In the genomic region with DNA sequence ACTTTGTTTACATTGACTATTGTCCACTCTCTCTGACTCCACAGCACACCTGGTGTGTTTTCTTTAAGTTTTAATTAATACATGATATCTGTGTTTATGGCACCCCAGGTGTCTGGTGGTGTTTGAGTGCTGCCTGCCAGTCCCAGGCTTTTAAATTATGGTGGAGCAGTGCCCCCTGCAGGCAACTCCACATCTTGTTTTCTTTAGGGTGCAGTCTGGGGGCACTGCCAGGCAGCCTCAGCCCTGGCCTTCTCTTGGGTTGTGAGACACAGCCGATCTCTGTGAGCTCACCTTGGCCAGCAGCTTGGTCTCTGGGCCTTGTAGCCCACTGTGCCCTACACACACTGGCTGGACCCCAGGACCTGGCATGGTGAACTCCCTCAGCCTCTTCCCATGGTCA, we compare ENCODE assay signal across 9 mouse cellular contexts.
DNase-seq lines count a peak whose midpoint lies in the region; ATAC-seq and TF ChIP-seq lines count a peak whose summit lies in the region.
"Had no signal": no experiment of that assay in that cellular context is flagged by ENCODE, and none has a peak within 500 bp of the region (broad histone marks: within the 10 kb centered on the region; RNA-seq: fewer than 3 reads in every experiment).

No protein-coding gene starts in this region.

- WGBS in heart, embryonic 13.5 days, result 50% methylated on average over 1 of the region's 1 CpGs
- 39% methylated on average over 1 of the region's 1 CpGs for WGBS in hindbrain, embryonic 12.5 days

- peaks cover 85% of the 10 kb centered on the region for H3K36me3 ChIP-seq in heart, embryonic 13.5 days
- H3K36me3 ChIP-seq in hindbrain, embryonic 12.5 days, result peaks cover 79% of the 10 kb centered on the region

- TF ChIP-seq CTCF in brain, embryonic 14.5 days (IDR thresholded peaks at IDR 0.05; ENCODE audit: borderline replicate concordance, extremely low read depth, insufficient read depth, insufficient read length), result peak; percentile 74

- no peaks in the 10 kb centered on the region for H3K9me3 ChIP-seq in heart, embryonic 13.5 days
- H3K9me3 ChIP-seq in hindbrain, embryonic 12.5 days (replicated peaks), result no peaks in the 10 kb centered on the region

- no peak overlapping the region for H3K27ac ChIP-seq in heart, embryonic 13.5 days (replicated peaks)
- no peak overlapping the region for H3K27ac ChIP-seq in hindbrain, embryonic 12.5 days
- H3K27ac ChIP-seq: macrophage had no signal

- DNase-seq in heart, adult 11 months, result no peak
- peak; percentile 75 for DNase-seq in brain, embryonic 14.5 days (ENCODE audit: low read depth)
- peak; percentile 65 to 83 for DNase-seq in layer of hippocampus, postnatal 25 days (ENCODE audit: extremely low spot score in 1 of 2, low spot score in 1 of 2)
- peak; percentile 68 for DNase-seq in spleen, adult 12 weeks (ENCODE audit: low spot score)

- no peak for TF ChIP-seq POLR2A in brain, embryonic 14.5 days (IDR thresholded peaks at IDR 0.05; ENCODE audit: borderline replicate concordance, extremely low read depth, insufficient read depth, insufficient read length, poor library complexity, severe bottlenecking)

- no peak overlapping the region for H3K4me2 ChIP-seq in heart, embryonic 13.5 days
- no peak overlapping the region for H3K4me2 ChIP-seq in hindbrain, embryonic 12.5 days (replicated peaks)

- H3K27me3 ChIP-seq in heart, embryonic 13.5 days (replicated peaks), result no peaks in the 10 kb centered on the region
- no peaks in the 10 kb centered on the region for H3K27me3 ChIP-seq in hindbrain, embryonic 12.5 days

- no peak for ATAC-seq in heart, embryonic 13.5 days (ENCODE audit: extremely low read depth, insufficient number of reproducible peaks, low FRiP score, low TSS enrichment)
- ATAC-seq in erythroid progenitor cell, adult 5-6 weeks (replicated peaks; ENCODE audit: low FRiP score, poor library complexity, severe bottlenecking), result peak; percentile 80
- ATAC-seq in hindbrain, embryonic 12.5 days (ENCODE audit: low FRiP score), result peak; percentile 38
- ATAC-seq in megakaryocyte progenitor cell, adult 5-6 weeks (replicated peaks; ENCODE audit: poor library complexity), result peak; percentile 88

- 0 out of 2 replicates have a peak overlapping the region, but pooled peaks have one; percentile 5 for H3K9ac ChIP-seq in heart, embryonic 13.5 days
- no peak overlapping the region for H3K9ac ChIP-seq in hindbrain, embryonic 12.5 days

- H3K4me1 ChIP-seq in heart, embryonic 13.5 days, result peaks cover 13% of the 10 kb centered on the region; the same call in 1 of the 2 replicates
- H3K4me1 ChIP-seq in hindbrain, embryonic 12.5 days, result peaks cover 9% of the 10 kb centered on the region

- H3K4me3 ChIP-seq in heart, embryonic 13.5 days, result no peak overlapping the region
- no peak overlapping the region for H3K4me3 ChIP-seq in hindbrain, embryonic 12.5 days
